Mouse (Mus musculus): Measurements from ENCODE around the gene Ocln.
A peak's percentile ranks its signal among the peaks of the same experiment; 100 is the strongest.

The Ocln gene

GRCm38 (mm10) chr13:100552369-100553041 is at the start of gene Ocln:
TSS of gene Ocln (minus strand) at chr13:100552718.
- peak; percentile 53 for DNase-seq (ENCODE audit: low spot score)

GRCm38 (mm10) chr13:100601034-100601433 is 48.5 kb upstream of the Ocln start:
- no peak for DNase-seq (ENCODE audit: low spot score)

- DNase-seq (ENCODE audit: low spot score) = no peak
Observed at GRCm38 (mm10) chr13:100600317-100600716, 47.8 kb upstream of the Ocln start.

DNA sequence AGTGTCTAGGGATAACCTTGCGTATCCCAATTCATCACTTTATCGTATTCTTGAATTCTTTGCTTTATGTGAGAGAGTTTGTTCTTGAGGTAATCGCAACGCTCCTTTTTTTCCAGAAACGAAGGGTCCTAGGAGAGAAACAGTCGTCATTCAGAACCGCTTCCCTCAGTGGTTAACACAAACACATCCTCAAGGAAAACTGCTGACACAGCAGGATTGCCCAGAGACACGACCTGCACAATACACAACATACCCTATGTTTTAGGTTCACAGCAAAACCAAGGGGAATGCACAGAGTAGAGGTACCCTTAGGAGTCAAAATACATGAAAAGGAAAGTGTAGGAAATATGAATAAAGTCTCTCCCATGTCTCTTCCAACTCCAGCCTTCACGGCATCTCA is 44.8 kb upstream of the Ocln start:
- DNase-seq (ENCODE audit: low spot score) = no peak

DNA sequence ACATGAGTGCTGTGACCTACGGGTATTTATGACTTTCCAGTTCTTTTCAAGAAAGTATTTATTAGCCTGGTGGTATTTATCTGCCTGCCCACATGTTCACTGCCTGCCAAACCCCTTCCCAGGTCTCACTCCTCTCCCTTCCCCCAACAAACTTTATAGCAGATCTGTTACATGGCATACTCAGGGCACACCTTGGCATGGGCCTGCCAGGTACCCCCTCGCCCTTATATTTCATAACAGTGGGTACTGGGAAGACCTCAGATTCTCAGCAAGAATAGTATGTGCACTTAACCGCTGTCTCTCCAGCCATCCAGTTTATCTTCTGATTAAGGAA is 43.0 kb upstream of the Ocln start:
- DNase-seq (ENCODE audit: low spot score) = no peak

GRCm38 (mm10) chr13:100594838-100595551 is 42.5 kb upstream of the Ocln start:
- no peak for DNase-seq (ENCODE audit: low spot score)

DNA sequence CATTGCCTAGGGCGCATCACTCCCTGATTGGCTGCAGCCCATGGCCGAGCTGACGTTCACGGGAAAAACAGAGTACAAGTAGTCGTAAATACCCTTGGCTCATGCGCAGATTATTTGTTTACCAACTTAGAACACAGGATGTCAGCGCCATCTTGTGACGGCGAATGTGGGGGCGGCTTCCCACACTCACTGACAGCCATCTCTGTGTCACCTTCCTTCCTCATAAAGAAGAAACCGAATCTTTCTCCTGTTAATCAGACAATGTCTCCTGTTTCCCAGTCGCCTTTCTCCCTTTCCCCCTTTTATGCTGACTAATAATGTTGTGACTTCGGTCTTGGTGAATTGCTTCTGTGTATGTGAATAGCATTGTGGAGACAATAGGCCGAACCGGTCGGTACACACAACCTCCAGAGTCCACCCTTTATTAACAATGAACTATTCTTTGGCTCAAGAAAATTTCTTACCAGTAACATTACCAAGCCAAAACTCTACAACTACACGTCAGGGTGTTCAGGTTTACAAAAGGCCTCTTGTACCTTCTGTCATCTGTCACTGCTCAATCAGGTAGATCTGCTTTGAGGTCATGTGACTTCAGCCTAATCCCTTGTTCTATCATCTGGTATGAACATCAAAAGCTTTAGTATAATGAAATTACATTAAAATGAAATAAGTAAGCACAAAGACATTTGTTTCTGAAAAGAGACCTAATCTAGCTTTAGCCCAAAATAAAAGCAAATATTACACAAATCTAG is 41.7 kb upstream of the Ocln start:
- no peak for DNase-seq (ENCODE audit: low spot score)

GRCm38 (mm10) chr13:100588646-100589045 is 36.1 kb upstream of the Ocln start:
- no peak for DNase-seq (ENCODE audit: low spot score)

GRCm38 (mm10) chr13:100582144-100582543 is 29.6 kb upstream of the Ocln start:
- DNase-seq (ENCODE audit: low spot score) = no peak

DNA sequence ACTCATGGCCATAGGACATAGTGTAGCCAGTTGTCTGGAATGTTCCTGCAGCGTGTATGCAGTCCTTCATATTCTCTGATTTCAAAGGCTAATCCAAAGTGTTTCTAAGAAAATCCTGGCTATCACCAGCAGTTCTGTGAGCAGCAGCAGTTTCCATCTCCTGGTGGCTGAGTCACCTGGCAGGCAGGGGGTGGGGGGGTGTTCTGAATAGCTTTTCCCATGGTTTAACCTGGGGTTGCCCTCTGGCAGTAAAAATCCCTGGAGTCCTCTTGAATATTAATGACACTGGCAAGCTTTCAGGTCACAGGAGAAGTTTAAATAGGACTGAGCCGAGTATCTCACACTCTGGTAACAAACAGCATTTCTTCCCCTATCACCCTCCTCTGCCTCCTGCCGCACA is 29.2 kb upstream of the Ocln start:
- no peak for DNase-seq (ENCODE audit: low spot score)

GRCm38 (mm10) chr13:100579951-100580350 is 27.4 kb upstream of the Ocln start:
- DNase-seq (ENCODE audit: low spot score) = no peak

DNA sequence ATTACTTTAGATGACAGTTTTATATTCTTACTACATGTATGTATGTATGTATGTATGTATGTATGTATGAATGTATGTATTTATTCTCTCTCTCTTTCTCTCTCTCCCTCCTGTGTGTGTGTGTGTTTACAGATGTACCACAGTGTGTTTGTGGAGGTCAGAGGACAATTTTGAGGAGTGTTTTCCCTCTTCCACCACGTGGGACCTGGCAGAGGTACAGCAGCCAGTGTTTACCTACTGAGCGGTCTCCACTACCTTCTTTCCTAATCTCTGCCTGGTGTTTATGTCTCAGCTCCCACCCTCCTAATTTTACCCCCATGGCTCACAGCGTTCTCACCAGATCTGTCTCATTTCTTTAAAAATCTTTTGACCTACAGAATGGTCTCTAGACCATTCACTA is 26.7 kb upstream of the Ocln start:
- no peak for DNase-seq (ENCODE audit: low spot score)

DNA sequence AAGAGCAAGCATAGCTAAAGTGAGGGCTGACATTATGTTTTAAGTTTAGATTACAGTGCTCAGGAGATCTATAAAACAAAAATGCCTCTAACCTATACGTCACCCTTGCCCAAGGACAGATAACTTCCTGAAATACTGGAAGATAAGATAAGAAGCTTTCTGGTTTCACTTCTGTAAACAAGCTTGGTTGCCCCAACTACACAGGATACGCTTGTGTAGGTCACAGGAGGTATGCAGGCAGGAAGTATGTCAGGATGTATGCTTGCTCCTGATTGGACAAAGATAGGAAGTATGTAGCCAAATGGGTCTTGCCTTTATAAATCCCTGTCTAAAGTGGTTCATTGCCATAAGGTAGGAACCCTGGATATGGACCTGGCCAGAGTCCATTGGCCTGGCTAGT is 23.4 kb upstream of the Ocln start:
- no peak for DNase-seq (ENCODE audit: low spot score)

DNA sequence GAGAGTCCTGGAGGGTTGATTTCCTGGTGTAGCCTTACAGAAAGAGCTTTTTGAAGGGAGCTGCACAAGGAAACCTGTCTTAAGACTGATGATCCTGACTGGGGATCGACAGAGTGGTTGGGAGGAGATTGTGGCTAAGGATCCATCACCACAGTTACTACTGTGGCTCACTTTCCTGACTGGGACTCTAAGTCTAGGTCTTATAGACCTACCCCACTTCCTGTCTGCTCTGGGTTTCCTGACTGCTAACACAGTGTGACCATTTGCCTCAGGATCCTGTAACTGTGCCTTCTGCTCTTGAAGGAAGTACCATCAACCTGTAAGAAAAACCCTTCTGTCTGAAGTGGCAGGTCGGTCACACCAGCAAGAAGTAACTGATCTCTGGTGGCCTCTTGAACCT is 18.2 kb upstream of the Ocln start:
- DNase-seq (ENCODE audit: low spot score) = no peak

GRCm38 (mm10) chr13:100568359-100568758 is 15.8 kb upstream of the Ocln start:
- no peak for DNase-seq (ENCODE audit: low spot score)

- DNase-seq (ENCODE audit: low spot score) = no peak
Observed at GRCm38 (mm10) chr13:100559449-100559848, 6.9 kb upstream of the Ocln start.

- DNase-seq (ENCODE audit: low spot score) = no peak
Observed at GRCm38 (mm10) chr13:100557011-100557410, 4.5 kb upstream of the Ocln start.

- DNase-seq (ENCODE audit: low spot score) = no peak
Observed at GRCm38 (mm10) chr13:100553042-100553437, 522 bp upstream of the Ocln start.

DNA sequence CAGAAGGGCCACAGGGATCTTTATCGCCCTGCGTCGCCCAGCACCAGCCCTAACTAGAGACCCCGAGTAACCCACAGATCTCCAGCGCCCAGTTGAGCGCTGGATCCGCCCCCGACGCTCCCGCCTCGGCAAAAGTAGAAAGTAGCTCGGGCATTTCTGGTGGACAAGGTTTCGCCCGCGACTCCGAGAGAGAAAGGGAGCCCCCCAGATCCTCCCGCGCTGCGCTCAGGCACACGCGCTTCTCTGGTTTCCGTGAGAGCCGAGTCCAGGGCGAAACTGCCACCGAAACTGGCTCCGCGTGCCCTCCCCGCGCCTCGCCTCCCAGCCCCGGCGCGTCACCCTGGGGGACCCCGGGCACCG is 529 bp downstream of the Ocln start:
- DNase-seq (ENCODE audit: low spot score) = no peak

DNA sequence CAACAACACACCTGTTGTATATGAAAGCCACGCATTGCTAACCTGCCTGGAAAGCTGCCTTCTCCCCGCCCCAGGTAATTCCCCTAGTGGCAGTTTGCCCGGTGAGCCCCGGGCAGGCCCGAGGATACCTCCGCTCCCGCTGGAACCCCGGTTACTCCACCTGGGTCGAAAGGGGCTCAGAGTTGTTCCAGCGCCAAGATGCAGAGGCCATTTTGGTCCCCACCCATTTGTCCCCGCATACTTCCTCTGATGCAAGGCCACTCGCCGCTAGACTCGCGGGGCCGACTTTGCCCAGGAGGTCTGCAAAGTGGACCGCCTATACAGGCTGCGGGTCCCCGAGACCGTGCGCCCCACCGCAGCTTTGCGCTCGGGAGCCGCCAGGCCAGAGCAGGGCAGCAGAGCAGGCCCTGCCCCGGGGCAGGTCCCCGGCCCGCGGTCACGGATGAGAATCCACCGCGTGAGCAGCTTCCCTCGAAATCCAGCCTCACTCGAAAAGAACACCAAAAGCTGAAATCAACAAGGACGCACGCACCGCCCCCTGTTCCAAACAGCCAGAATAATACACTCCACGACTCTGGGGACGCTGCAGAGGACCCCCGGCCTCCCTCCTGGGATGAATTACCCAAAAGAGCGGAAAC is 1.0 kb downstream of the Ocln start:
- DNase-seq (ENCODE audit: low spot score) = peak; percentile 19

DNA sequence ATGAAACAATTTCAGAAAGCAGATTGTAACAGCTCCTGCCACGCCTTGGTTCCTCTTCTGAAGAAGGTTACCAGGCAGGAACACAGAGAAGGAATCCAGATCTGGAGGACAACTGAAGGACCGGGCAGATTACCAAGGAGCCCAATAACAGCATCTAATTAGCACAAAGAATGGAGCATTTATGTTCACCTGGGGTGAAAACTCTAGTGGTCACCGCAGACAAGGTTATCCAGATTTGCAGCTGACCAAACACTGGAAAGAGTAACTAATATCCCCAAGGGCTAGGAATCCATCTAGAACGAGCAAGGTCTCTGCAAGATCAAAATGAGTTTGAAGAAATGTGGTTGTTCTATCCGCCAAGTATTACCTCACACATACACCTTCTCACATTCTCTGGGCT is 5.2 kb downstream of the Ocln start:
- no peak for DNase-seq (ENCODE audit: low spot score)

DNA sequence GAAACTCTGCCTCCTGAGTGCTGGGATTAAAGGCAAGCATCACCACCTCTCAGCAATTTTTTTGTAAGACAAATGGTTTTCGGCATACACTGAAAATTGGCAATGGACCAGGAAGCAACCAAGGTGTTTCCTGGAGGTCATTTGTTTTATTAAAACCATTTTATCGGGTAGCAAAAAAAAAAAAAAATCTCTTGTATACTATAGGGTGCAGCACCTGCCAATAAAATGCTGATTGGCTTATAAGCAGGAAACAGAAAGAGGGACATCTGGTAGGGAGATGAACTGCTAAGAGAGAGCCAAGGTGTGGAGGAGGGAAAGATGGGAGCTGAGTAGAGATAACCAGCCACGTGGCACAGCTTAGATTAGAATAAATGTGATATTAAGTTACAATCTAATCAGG is 7.0 kb downstream of the Ocln start:
- no peak for DNase-seq (ENCODE audit: low spot score)

DNA sequence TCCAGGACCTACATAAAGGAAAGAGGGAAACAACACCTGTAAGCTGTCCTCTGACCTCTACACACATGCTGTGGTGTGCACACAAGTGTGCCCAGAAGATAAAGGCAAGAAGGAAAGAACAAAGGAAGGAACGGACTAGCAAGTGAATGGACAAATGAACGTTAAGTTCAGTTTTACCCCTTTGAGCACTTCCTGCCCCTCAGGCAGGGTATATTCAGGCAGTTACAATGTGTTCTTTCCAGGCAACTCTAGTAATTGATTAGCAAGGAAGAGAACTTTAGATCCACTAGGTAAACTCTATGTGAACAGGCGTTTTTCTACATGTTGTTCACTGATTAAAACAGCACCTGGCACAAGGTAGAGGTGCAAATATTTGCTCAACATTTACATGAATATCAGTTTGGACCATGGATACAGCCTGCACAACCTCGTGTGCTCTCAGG is 8.3 kb downstream of the Ocln start:
- DNase-seq (ENCODE audit: low spot score) = no peak
